ENCODE assay signal across 29 mouse cellular contexts in genomic region chrX:166291266-166291665, GRCm38 (mm10). TPM values are rescaled to one million over a fixed set of nuclear protein-coding genes. Genes with fewer than 3 reads are reported as not detected.
A peak's percentile ranks its signal among the peaks of the same experiment; 100 is the strongest.
DNase-seq lines count a peak whose midpoint lies in the region; ATAC-seq and TF ChIP-seq lines count a peak whose summit lies in the region.
"Had no signal": no experiment of that assay in that cellular context is flagged by ENCODE, and none has a peak within 500 bp of the region (broad histone marks: within the 10 kb centered on the region; RNA-seq: fewer than 3 reads in every experiment).

No protein-coding gene starts in this region.

- H3K4me1 ChIP-seq in lung, embryonic 14.5 days (ENCODE audit: insufficient read depth): 0 out of 2 replicates have a peak, but pooled peaks cover 3% of the 10 kb centered on the region
- H3K4me1 ChIP-seq in cortical plate, adult 2 months (ENCODE audit: control insufficient read depth, insufficient read depth, low read length): peaks cover 9% of the 10 kb centered on the region; the same call in 1 of the 2 replicates
- no peaks in the 10 kb centered on the region for H3K4me1 ChIP-seq in intestine, embryonic 15.5 days (replicated peaks)
- no peaks in the 10 kb centered on the region for H3K4me1 ChIP-seq in stomach, embryonic 15.5 days
- H3K4me1 ChIP-seq: embryonic facial prominence, embryonic 15.5 days; heart, embryonic 10.5 days; heart, embryonic 15.5 days had no signal

- TF ChIP-seq POLR2A in cortical plate, adult 2 months (IDR thresholded peaks at IDR 0.05; ENCODE audit: extremely low read depth, insufficient read depth, low read length): no peak

- 14% methylated on average over 3 of the region's 3 CpGs for WGBS in lung, embryonic 14.5 days
- 34% methylated on average over 3 of the region's 3 CpGs for WGBS in intestine, embryonic 15.5 days
- WGBS in stomach, embryonic 15.5 days: 41% methylated on average over 3 of the region's 3 CpGs

- H3K9me3 ChIP-seq in lung, embryonic 14.5 days (ENCODE audit: low read depth, low read length): no peaks in the 10 kb centered on the region
- no peaks in the 10 kb centered on the region for H3K9me3 ChIP-seq in intestine, embryonic 15.5 days
- H3K9me3 ChIP-seq in stomach, embryonic 15.5 days: no peaks in the 10 kb centered on the region
- H3K9me3 ChIP-seq: embryonic facial prominence, embryonic 10.5 days; embryonic facial prominence, embryonic 15.5 days; forebrain, embryonic 13.5 days; heart, embryonic 10.5 days; heart, embryonic 15.5 days; midbrain, embryonic 12.5 days; neural tube, embryonic 13.5 days had no signal

- no peaks in the 10 kb centered on the region for H3K36me3 ChIP-seq in lung, embryonic 14.5 days (ENCODE audit: insufficient read depth)
- no peaks in the 10 kb centered on the region for H3K36me3 ChIP-seq in intestine, embryonic 15.5 days
- no peaks in the 10 kb centered on the region for H3K36me3 ChIP-seq in stomach, embryonic 15.5 days
- H3K36me3 ChIP-seq: embryonic facial prominence, embryonic 10.5 days; embryonic facial prominence, embryonic 15.5 days; heart, embryonic 10.5 days; heart, embryonic 15.5 days; midbrain, embryonic 12.5 days; neural tube, embryonic 13.5 days had no signal

- 0 out of 2 replicates have a peak overlapping the region, but pooled peaks have one; percentile 13 for H3K27ac ChIP-seq in lung, embryonic 14.5 days (ENCODE audit: low read depth)
- H3K27ac ChIP-seq in cortical plate, adult 2 months (ENCODE audit: insufficient read depth, low read length): peak overlapping the region; percentile 79; the same call in 1 of the 2 replicates
- H3K27ac ChIP-seq in intestine, embryonic 15.5 days: peak overlapping the region; percentile 32; the same call in 1 of the 2 replicates
- H3K27ac ChIP-seq in stomach, embryonic 15.5 days: 0 out of 2 replicates have a peak overlapping the region, but pooled peaks have one; percentile 21
- H3K27ac ChIP-seq: embryonic facial prominence, embryonic 10.5 days; embryonic facial prominence, embryonic 15.5 days; forebrain, embryonic 13.5 days; heart, embryonic 10.5 days; heart, embryonic 15.5 days; liver, embryonic 14.5 days; midbrain, embryonic 12.5 days; neural tube, embryonic 13.5 days had no signal

- no peak overlapping the region for H3K9ac ChIP-seq in lung, embryonic 14.5 days
- no peak overlapping the region for H3K9ac ChIP-seq in intestine, embryonic 15.5 days
- H3K9ac ChIP-seq in stomach, embryonic 15.5 days: no peak overlapping the region
- H3K9ac ChIP-seq: embryonic facial prominence, embryonic 15.5 days; forebrain, embryonic 13.5 days; heart, embryonic 15.5 days; liver, embryonic 14.5 days; midbrain, embryonic 12.5 days; neural tube, embryonic 13.5 days had no signal

- H3K27me3 ChIP-seq in lung, embryonic 14.5 days (ENCODE audit: insufficient read depth, low read length): no peaks in the 10 kb centered on the region
- 0 out of 2 replicates have a peak, but pooled peaks cover 3% of the 10 kb centered on the region for H3K27me3 ChIP-seq in intestine, embryonic 15.5 days (replicated peaks)
- no peaks in the 10 kb centered on the region for H3K27me3 ChIP-seq in stomach, embryonic 15.5 days (replicated peaks)
- H3K27me3 ChIP-seq: forebrain, embryonic 13.5 days; heart, embryonic 15.5 days had no signal

- DNase-seq in lung, embryonic 14.5 days: peak; percentile 68
- no peak for DNase-seq in lung, postnatal 25 days (ENCODE audit: low spot score)
- no peak for DNase-seq in testis, postnatal 10 days (ENCODE audit: low spot score)
- DNase-seq in kidney, adult 18-20 months: no peak
- DNase-seq: adrenal gland, postnatal 25 days; cerebellum, adult 18-20 months; cerebellum, postnatal 14 days; gastrocnemius, postnatal 25 days; heart, adult 11 months; kidney, adult 2 months; kidney, postnatal 36 days; layer of hippocampus, postnatal 36 days; liver; right cerebral cortex, postnatal 4 days; thymus, adult 18-20 months; thymus, postnatal 25 days had no signal

- TF ChIP-seq CTCF in lung, embryonic 14.5 days (IDR thresholded peaks at IDR 0.05; ENCODE audit: low read depth): no peak
- no peak for TF ChIP-seq CTCF in cortical plate, adult 2 months (IDR thresholded peaks at IDR 0.05; ENCODE audit: extremely low read depth, insufficient read depth, low read length)

- H3K4me3 ChIP-seq in lung, embryonic 14.5 days (ENCODE audit: low read depth, low read length): no peak overlapping the region
- no peak overlapping the region for H3K4me3 ChIP-seq in cortical plate, adult 2 months (ENCODE audit: insufficient read depth, low read length)
- no peak overlapping the region for H3K4me3 ChIP-seq in intestine, embryonic 15.5 days (replicated peaks)
- H3K4me3 ChIP-seq in stomach, embryonic 15.5 days (replicated peaks): no peak overlapping the region
- H3K4me3 ChIP-seq: embryonic facial prominence, embryonic 10.5 days; embryonic facial prominence, embryonic 15.5 days; forebrain, embryonic 13.5 days; heart, embryonic 10.5 days; heart, embryonic 15.5 days; midbrain, embryonic 12.5 days; neural tube, embryonic 13.5 days had no signal

- peak; percentile 87 for ATAC-seq in lung, embryonic 14.5 days (ENCODE audit: insufficient read depth)
- ATAC-seq in intestine, embryonic 15.5 days: peak; percentile 49
- peak; percentile 47; the same call in 1 of the 2 replicates for ATAC-seq in stomach, embryonic 15.5 days (ENCODE audit: insufficient read depth, low FRiP score, low read depth)
- ATAC-seq: CD4-positive, CD25-positive, alpha-beta regulatory T cell, adult 4 months; forebrain, embryonic 13.5 days; hindbrain, embryonic 16.5 days had no signal

- H3K4me2 ChIP-seq in lung, embryonic 14.5 days: no peak overlapping the region
- no peak overlapping the region for H3K4me2 ChIP-seq in intestine, embryonic 15.5 days (replicated peaks)
- H3K4me2 ChIP-seq in stomach, embryonic 15.5 days: no peak overlapping the region
- H3K4me2 ChIP-seq: embryonic facial prominence, embryonic 15.5 days; forebrain, embryonic 13.5 days; heart, embryonic 15.5 days; midbrain, embryonic 12.5 days; neural tube, embryonic 13.5 days had no signal

RNA-seq across cellular contexts. Expression of gene Gpm6b, which starts 52.6 kb away (rescaled TPM):
- polyA plus RNA-seq in lung, embryonic 14.5 days (2014; fragmentation: Nextera tagmentation; extraction: Ambion mirVana): 41.9 and 42.0 TPM in 2 replicates
- 609 and 616 TPM in 2 replicates for polyA plus RNA-seq in cortical plate, adult 2 months (2012; rRNA removed)
- 22.6 and 23.1 TPM in 2 replicates for polyA plus RNA-seq in intestine, embryonic 15.5 days (2015; fragmentation: Nextera tagmentation; extraction: Ambion mirVana)
- polyA plus RNA-seq in stomach, embryonic 15.5 days (2015; fragmentation: Nextera tagmentation; extraction: Ambion mirVana): 33.5 and 39.0 TPM in 2 replicates

Comparison
In these comparisons a context has a peak if more than half of its experiments do, and no peak if none do; other contexts are left out.
1. H3K27ac ChIP-seq: peak in every context shown above with its lines; median percentile 79 in cortical plate, adult 2 months; 32 in intestine, embryonic 15.5 days; 21 in stomach, embryonic 15.5 days; 13 in lung, embryonic 14.5 days.
2. RNA of gene Gpm6b, which starts 52.6 kb away (polyA plus RNA-seq): 609 to 616 TPM in cortical plate, adult 2 months; 41.9 to 42.0 TPM in lung, embryonic 14.5 days, 33.5 to 39.0 TPM in stomach, embryonic 15.5 days and 22.6 to 23.1 TPM in intestine, embryonic 15.5 days; every median in the first group is over 10 times any median in the second.
3. Peak in every context shown above with its lines, with median percentiles within 50 percentile points of each other: ATAC-seq.